Mouse (Mus musculus) thymus, adult 2 months (tissue): Measurements from ENCODE around the gene Spz1.

Source experiments
- CTCF ChIP-seq: fragments of 200-500 bp; IDR thresholded peaks from 2 replicates; pipeline ENCODE4 v1.5.1; 2012; ENCODE audit warnings: mild to moderate bottlenecking, control low read depth, low read length, moderate library complexity, borderline replicate concordance; ENCODE audit not compliant: control insufficient read depth, poor library complexity, insufficient read depth; ENCODE audit errors: extremely low read depth
- POLR2A ChIP-seq: fragments of 200-500 bp; IDR thresholded peaks from 2 replicates; pipeline ENCODE4 v1.6.1; 2012; ENCODE audit warnings: mild to moderate bottlenecking, low read length, control low read depth, moderate library complexity; ENCODE audit not compliant: control insufficient read depth, poor library complexity, insufficient read depth; ENCODE audit errors: extremely low read depth

DNA sequence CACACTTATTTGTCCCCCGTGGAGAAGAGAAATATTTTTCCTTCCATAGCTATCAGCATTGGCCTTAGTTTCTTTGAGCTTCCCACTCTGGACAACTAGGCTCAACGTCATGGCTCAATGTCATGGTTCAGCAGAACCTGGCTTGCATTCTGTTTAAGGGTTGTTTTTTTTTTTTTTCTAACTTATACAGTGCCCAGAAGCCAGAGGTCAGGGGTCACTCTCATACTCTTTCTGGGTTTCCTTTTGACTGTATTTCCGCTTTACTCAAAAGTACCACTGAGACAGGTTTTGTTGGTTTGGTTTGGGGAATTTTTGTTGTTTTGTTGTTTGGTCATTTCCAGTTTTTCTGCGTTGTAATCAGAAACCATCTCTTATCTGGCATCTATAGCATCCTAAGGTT is 2.2 kb upstream of the Spz1 start:
- no peak for TF ChIP-seq POLR2A
- TF ChIP-seq CTCF, result no peak
